Mouse (Mus musculus): ENCODE measurements at regions not wholly inside any gene's neighbourhood (a gene's known extent, or its start where the extent isn't known, plus 50 kb on each side); places are given as distances from the start of the nearest gene placed in this dataset.

- H3K27ac ChIP-seq = no peak overlapping the region
- no peak overlapping the region for H3K4me3 ChIP-seq
- H3K36me3 ChIP-seq = no peaks in the 10 kb centered on the region
- peaks cover 14% of the 10 kb centered on the region for H3K4me1 ChIP-seq
- no peaks in the 10 kb centered on the region for H3K9me3 ChIP-seq (replicated peaks)
- DNase-seq (ENCODE audit: low spot score) = no peak
- H3K27me3 ChIP-seq (ENCODE audit: low read depth, poor library complexity, severe bottlenecking) = no peaks in the 10 kb centered on the region
- WGBS = 86% methylated on average over 5 of the region's 5 CpGs
Measured at GRCm38 (mm10) chr7:113107965-113108364, 99.3 kb upstream of the Arntl start.

DNA sequence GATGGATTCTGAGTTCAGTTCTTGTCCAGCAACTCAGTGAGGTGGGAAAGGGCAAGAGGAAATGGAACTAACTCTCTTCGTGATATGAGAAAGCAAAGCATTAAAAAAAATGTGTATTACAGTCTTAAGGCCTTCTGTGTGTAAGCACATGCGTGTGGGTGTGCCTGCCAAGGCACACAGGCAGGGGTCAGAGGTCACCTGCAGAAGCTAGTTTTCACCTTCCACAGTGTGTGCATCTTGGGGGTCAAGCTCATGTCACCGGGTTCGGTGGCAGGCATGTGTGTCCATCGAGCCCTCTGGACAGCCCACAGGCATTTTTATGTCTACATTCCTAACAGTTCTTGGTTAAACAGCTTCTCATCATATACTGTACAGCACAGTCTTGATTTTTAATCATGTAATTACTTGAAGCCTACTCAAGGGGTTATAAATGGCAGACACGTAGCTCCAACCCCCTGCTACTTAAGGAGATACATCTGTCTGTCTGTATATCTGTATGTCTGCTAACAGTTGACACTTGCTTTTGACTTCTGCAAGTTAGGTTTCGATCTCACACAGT, 98.7 kb upstream of the Arntl start:
- peaks cover 18% of the 10 kb centered on the region for H3K4me1 ChIP-seq
- no peak for DNase-seq (ENCODE audit: low spot score)
- no peak overlapping the region for H3K27ac ChIP-seq
- H3K9me3 ChIP-seq (replicated peaks) = no peaks in the 10 kb centered on the region
- 86% methylated on average over 7 of the region's 7 CpGs for WGBS
- no peak overlapping the region for H3K4me3 ChIP-seq
- H3K36me3 ChIP-seq = no peaks in the 10 kb centered on the region
- no peaks in the 10 kb centered on the region for H3K27me3 ChIP-seq (ENCODE audit: low read depth, poor library complexity, severe bottlenecking)

- H3K4me3 ChIP-seq = no peak overlapping the region
- H3K27me3 ChIP-seq (ENCODE audit: low read depth, poor library complexity, severe bottlenecking) = no peaks in the 10 kb centered on the region
- DNase-seq (ENCODE audit: low spot score) = no peak
- H3K36me3 ChIP-seq = no peaks in the 10 kb centered on the region
- H3K4me1 ChIP-seq = peaks cover 19% of the 10 kb centered on the region
- H3K27ac ChIP-seq = no peak overlapping the region
- no peaks in the 10 kb centered on the region for H3K9me3 ChIP-seq (replicated peaks)
Measured at GRCm38 (mm10) chr7:113109481-113109880, 97.8 kb upstream of the Arntl start.

- Histone ChIP-seq H3K27me3 (ENCODE audit: low read depth, poor library complexity, severe bottlenecking) (no peaks in the 10 kb centered on the region), H3K9me3 (replicated peaks) (no peaks in the 10 kb centered on the region), H3K27ac (no peak overlapping the region), H3K36me3 (no peaks in the 10 kb centered on the region), H3K4me3 (no peak overlapping the region), H3K4me1 (peaks cover 19% of the 10 kb centered on the region)
- 77% methylated on average over 7 of the region's 7 CpGs for WGBS
- DNase-seq (ENCODE audit: low spot score) = no peak
Measured at GRCm38 (mm10) chr7:113110867-113111508, 96.3 kb upstream of the Arntl start.

DNA sequence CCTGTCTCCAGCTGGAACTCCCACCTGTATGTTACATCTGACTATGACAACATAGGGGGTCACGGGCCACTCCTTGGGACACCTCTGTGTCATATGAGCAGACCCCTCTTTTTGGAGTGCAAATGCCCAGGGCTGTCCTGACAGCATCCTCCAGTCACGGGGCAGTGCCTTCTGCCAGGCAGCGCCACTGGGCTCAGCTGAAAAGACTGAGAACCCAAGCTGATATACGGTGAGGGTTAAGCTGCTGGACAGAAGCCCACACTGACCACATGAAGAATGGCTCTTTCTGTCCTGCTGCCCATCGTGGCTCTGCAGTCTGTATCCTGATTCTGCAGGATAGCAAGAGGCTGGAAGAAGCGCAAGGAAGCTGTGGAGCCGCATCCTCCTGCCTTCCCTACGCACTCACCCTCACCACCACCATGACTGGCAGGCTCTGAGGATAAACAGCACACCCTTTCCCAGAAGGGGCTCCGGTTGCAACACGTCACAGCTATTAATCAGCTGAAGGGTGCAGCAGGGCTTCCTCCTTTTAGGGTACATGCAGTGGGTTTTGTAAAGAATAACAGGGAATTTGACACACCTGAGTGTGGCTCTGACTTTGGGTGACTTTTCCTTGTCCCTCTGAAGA, 93.9 kb upstream of the Arntl start:
- Histone ChIP-seq H3K36me3 (no peaks in the 10 kb centered on the region), H3K4me3 (no peak overlapping the region), H3K27ac (no peak overlapping the region), H3K27me3 (ENCODE audit: low read depth, poor library complexity, severe bottlenecking) (no peaks in the 10 kb centered on the region), H3K9me3 (replicated peaks) (no peaks in the 10 kb centered on the region), H3K4me1 (peaks cover 19% of the 10 kb centered on the region)
- WGBS = 47% methylated on average over 10 of the region's 10 CpGs
- no peak for DNase-seq (ENCODE audit: low spot score)

DNA sequence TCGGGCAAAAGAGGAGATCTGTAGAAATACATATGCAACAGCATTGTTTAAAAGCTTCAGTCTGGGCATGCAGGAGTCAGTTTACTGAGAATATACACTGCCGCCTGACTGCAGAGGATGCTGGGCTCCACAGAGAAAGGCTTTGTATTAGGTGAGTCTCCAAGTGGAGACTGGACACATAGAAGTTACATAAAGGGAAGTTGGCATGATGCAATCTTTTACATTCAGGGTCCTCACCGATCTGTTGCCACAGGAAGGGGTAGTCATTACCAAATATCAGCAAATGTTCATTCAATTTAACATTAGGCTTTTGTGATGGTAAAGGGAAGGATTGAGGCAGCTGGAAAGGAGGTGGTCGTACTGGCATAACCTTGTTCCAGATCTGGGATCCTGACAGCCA, 89.7 kb upstream of the Arntl start:
- Histone ChIP-seq H3K9me3 (replicated peaks) (no peaks in the 10 kb centered on the region), H3K36me3 (no peaks in the 10 kb centered on the region), H3K4me1 (peaks cover 5% of the 10 kb centered on the region), H3K27me3 (ENCODE audit: low read depth, poor library complexity, severe bottlenecking) (no peaks in the 10 kb centered on the region), H3K4me3 (no peak overlapping the region), H3K27ac (no peak overlapping the region)
- DNase-seq (ENCODE audit: low spot score) = no peak
- 90% methylated on average over 4 of the region's 4 CpGs for WGBS

- no peak overlapping the region for H3K4me3 ChIP-seq
- 66% methylated on average over 6 of the region's 6 CpGs for WGBS
- H3K27me3 ChIP-seq (ENCODE audit: low read depth, poor library complexity, severe bottlenecking) = no peaks in the 10 kb centered on the region
- H3K9me3 ChIP-seq (replicated peaks) = no peaks in the 10 kb centered on the region
- no peaks in the 10 kb centered on the region for H3K36me3 ChIP-seq
- no peak for DNase-seq (ENCODE audit: low spot score)
- no peak overlapping the region for H3K27ac ChIP-seq
- no peaks in the 10 kb centered on the region for H3K4me1 ChIP-seq
Measured at GRCm38 (mm10) chr7:113121911-113122319, 85.3 kb upstream of the Arntl start.

- 73% methylated on average over 1 of the region's 1 CpGs for WGBS
- Histone ChIP-seq H3K4me1 (no peaks in the 10 kb centered on the region), H3K9me3 (replicated peaks) (no peaks in the 10 kb centered on the region), H3K4me3 (no peak overlapping the region), H3K36me3 (no peaks in the 10 kb centered on the region), H3K27me3 (ENCODE audit: low read depth, poor library complexity, severe bottlenecking) (no peaks in the 10 kb centered on the region), H3K27ac (no peak overlapping the region)
- no peak for DNase-seq (ENCODE audit: low spot score)
Measured at GRCm38 (mm10) chr7:113126010-113126409, 81.3 kb upstream of the Arntl start.

DNA sequence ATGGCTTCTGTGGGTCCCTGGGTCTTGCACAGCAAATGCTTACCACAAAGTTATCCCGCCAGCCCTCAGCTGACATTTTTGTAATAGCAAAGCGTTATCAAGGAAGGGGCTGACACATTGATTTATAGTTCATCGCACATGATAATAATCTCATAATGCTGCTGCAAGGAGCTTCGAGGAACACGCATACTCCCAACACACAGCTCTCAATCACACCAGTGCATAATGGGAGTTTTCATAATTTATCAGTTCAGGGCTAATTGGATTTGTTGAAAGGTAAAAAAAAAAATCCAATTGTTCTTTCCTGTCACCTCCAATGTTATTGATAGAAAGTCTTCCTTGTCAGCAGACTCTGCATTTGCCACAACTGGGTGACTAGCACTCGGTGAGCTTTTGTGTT, 76.7 kb upstream of the Arntl start:
- Histone ChIP-seq H3K4me3 (no peak overlapping the region), H3K36me3 (no peaks in the 10 kb centered on the region), H3K27me3 (ENCODE audit: low read depth, poor library complexity, severe bottlenecking) (no peaks in the 10 kb centered on the region), H3K9me3 (replicated peaks) (no peaks in the 10 kb centered on the region), H3K27ac (no peak overlapping the region), H3K4me1 (no peaks in the 10 kb centered on the region)
- no peak for DNase-seq (ENCODE audit: low spot score)
- 87% methylated on average over 6 of the region's 6 CpGs for WGBS

GRCm38 (mm10) chr7:113131945-113132538, 75.2 kb upstream of the Arntl start:
- 6% methylated on average over 6 of the region's 6 CpGs for WGBS
- Histone ChIP-seq H3K9me3 (replicated peaks) (no peaks in the 10 kb centered on the region), H3K27me3 (ENCODE audit: low read depth, poor library complexity, severe bottlenecking) (no peaks in the 10 kb centered on the region), H3K4me3 (no peak overlapping the region), H3K36me3 (no peaks in the 10 kb centered on the region), H3K27ac (no peak overlapping the region), H3K4me1 (no peaks in the 10 kb centered on the region)
- peak; percentile 79 for DNase-seq (ENCODE audit: low spot score)

DNA sequence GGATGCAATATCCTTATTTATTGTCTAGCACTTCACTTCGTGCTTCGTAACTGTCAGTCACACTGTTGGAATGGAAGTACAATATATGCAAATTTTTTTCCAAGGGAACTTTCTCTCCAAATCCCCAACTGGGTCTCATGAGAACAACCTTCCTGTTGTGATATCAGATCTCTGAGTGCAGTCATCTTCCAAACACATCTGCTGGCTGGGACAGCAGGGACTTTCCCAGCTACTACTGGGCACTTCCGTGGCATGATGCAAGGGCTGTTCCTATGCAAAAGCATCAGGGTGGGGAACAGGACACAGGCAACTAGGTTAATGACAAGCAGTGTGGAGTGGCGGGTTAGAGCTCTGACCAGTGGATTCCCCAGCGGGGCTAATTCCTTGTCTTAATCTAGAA, 73.4 kb upstream of the Arntl start:
- H3K4me3 ChIP-seq = no peak overlapping the region
- H3K9me3 ChIP-seq (replicated peaks) = no peaks in the 10 kb centered on the region
- H3K4me1 ChIP-seq = no peaks in the 10 kb centered on the region
- DNase-seq (ENCODE audit: low spot score) = no peak
- WGBS = 81% methylated on average over 5 of the region's 5 CpGs
- no peaks in the 10 kb centered on the region for H3K36me3 ChIP-seq
- H3K27ac ChIP-seq = no peak overlapping the region
- H3K27me3 ChIP-seq (ENCODE audit: low read depth, poor library complexity, severe bottlenecking) = no peaks in the 10 kb centered on the region

DNA sequence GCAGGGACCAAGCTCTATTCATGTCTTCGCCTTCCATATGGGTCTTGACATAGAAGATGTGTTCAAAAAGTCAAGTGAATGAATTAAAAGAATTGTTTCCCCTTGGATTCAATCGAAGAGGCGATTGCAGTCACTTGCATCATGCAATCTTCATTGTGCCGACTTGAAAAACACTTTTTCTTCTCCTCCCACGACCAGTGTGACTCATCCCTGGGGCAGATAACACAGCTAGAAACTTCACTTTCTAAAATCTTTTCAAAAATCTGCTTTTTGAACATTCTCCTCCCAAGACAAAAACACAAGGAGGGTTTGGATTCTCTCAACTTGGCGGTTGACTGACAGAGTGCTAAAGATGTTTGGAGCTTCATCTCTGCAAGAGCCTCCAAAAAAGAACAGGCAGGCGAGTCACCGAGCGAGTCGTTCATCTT, 67.2 kb upstream of the Arntl start:
- H3K27me3 ChIP-seq (ENCODE audit: low read depth, poor library complexity, severe bottlenecking) = 0 out of 2 replicates have a peak, but pooled peaks cover 4% of the 10 kb centered on the region
- no peak overlapping the region for H3K4me3 ChIP-seq
- H3K27ac ChIP-seq = no peak overlapping the region
- no peaks in the 10 kb centered on the region for H3K4me1 ChIP-seq
- no peaks in the 10 kb centered on the region for H3K9me3 ChIP-seq (replicated peaks)
- no peaks in the 10 kb centered on the region for H3K36me3 ChIP-seq
- 86% methylated on average over 10 of the region's 10 CpGs for WGBS
- DNase-seq (ENCODE audit: low spot score) = no peak
